Mouse (Mus musculus): ENCODE data around the gene Nxf7. TPM values are rescaled to one million over a fixed set of nuclear protein-coding genes. Genes with fewer than 3 reads are reported as not detected.
A peak's percentile ranks its signal among the peaks of the same experiment; 100 is the strongest.
"Not testable (repeated sequence)": the region's sequence is repeated elsewhere in the genome, so short reads cannot be mapped to it uniquely, and the experiment has no call there.

Nxf7 gene
- polyA plus RNA-seq, 1 experiment from 2014 or later: 0.24 TPM

GRCm38 (mm10) chrX:135564934-135565333 is 33.6 kb downstream of the Nxf7 start:
- DNase-seq (ENCODE audit: low spot score): peak; percentile 1
- ATAC-seq (ENCODE audit: low read depth); H3K36me3 ChIP-seq (ENCODE audit: control insufficient read depth, insufficient read depth, low read length); H3K4me2 ChIP-seq (ENCODE audit: low read depth, low read length); H3K9me3 ChIP-seq (ENCODE audit: control insufficient read depth, low read length); H3K4me1 ChIP-seq (ENCODE audit: control insufficient read depth, insufficient read depth, low read length); H3K9ac ChIP-seq (ENCODE audit: low read depth, low read length); H3K27ac ChIP-seq (replicated peaks; ENCODE audit: low read depth, low read length); H3K4me3 ChIP-seq (ENCODE audit: low read depth, low read length); H3K27me3 ChIP-seq (replicated peaks; ENCODE audit: control insufficient read depth, insufficient read depth, low read length): not testable (repeated sequence)
- 50% methylated on average over 4 of the region's 4 CpGs for WGBS

DNA sequence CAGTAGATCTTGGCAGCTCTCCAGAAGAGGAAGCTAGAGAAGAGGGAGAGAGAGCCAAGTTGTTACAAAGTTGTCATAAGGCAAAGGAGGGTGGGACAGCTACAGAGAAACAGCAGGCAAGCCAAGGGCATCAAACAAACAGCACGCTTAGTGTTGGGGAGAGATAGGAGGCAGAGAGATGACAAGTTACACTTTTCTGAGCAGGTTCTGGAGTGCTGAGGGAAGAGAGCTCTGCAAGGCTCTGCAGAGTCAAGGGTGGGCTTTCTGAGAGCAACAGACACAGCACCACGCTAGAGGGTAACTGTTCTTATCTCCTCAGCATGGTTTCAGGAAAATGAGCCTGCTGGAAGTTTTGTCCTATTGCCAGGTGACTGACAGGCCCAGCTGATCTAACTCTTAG is 35.7 kb downstream of the Nxf7 start:
- no peak overlapping the region for H3K9ac ChIP-seq (ENCODE audit: low read depth, low read length)
- H3K4me2 ChIP-seq (ENCODE audit: low read depth, low read length): no peak overlapping the region
- no peak overlapping the region for H3K27ac ChIP-seq (replicated peaks; ENCODE audit: low read depth, low read length)
- H3K4me3 ChIP-seq (ENCODE audit: low read depth, low read length): no peak overlapping the region
- H3K4me1 ChIP-seq (ENCODE audit: control insufficient read depth, insufficient read depth, low read length): no peaks in the 10 kb centered on the region
- 34% methylated on average over 2 of the region's 2 CpGs for WGBS
- H3K36me3 ChIP-seq (ENCODE audit: control insufficient read depth, insufficient read depth, low read length): no peaks in the 10 kb centered on the region
- no peaks in the 10 kb centered on the region for H3K9me3 ChIP-seq (ENCODE audit: control insufficient read depth, low read length)
- DNase-seq (ENCODE audit: low spot score) (no peak), ATAC-seq (ENCODE audit: low read depth) (no peak)
- no peaks in the 10 kb centered on the region for H3K27me3 ChIP-seq (replicated peaks; ENCODE audit: control insufficient read depth, insufficient read depth, low read length)

GRCm38 (mm10) chrX:135561693-135562092 is 36.9 kb downstream of the Nxf7 start:
- not testable (repeated sequence) for H3K27me3 ChIP-seq (replicated peaks; ENCODE audit: control insufficient read depth, insufficient read depth, low read length); H3K4me2 ChIP-seq (ENCODE audit: low read depth, low read length); H3K9ac ChIP-seq (ENCODE audit: low read depth, low read length); ATAC-seq (ENCODE audit: low read depth); DNase-seq (ENCODE audit: low spot score); H3K4me3 ChIP-seq (ENCODE audit: low read depth, low read length); H3K9me3 ChIP-seq (ENCODE audit: control insufficient read depth, low read length); H3K4me1 ChIP-seq (ENCODE audit: control insufficient read depth, insufficient read depth, low read length); H3K36me3 ChIP-seq (ENCODE audit: control insufficient read depth, insufficient read depth, low read length); H3K27ac ChIP-seq (replicated peaks; ENCODE audit: low read depth, low read length)
- 26% methylated on average over 2 of the region's 2 CpGs for WGBS

DNA sequence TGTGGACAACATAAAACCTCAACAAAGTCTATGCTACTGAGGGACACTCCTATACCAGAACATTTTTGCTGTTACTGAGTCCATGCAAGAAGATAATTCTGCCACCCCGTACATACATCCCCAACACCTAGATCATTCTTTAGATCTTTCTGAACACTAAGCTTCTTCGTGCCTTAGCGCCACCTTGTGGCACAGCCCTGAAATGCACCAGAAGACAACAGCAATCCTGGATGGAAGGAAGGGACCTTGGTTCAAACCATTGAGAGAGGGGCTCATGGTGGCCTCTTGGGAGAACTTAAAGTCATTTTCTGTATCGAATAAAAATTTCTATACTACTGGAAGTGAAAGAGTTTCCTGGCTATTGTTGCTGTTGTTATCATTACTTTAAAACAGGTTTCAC is 37.6 kb downstream of the Nxf7 start:
- H3K9me3 ChIP-seq (ENCODE audit: control insufficient read depth, low read length); H3K4me2 ChIP-seq (ENCODE audit: low read depth, low read length); ATAC-seq (ENCODE audit: low read depth); H3K4me3 ChIP-seq (ENCODE audit: low read depth, low read length); H3K27me3 ChIP-seq (replicated peaks; ENCODE audit: control insufficient read depth, insufficient read depth, low read length); H3K9ac ChIP-seq (ENCODE audit: low read depth, low read length); H3K4me1 ChIP-seq (ENCODE audit: control insufficient read depth, insufficient read depth, low read length); DNase-seq (ENCODE audit: low spot score); H3K27ac ChIP-seq (replicated peaks; ENCODE audit: low read depth, low read length); H3K36me3 ChIP-seq (ENCODE audit: control insufficient read depth, insufficient read depth, low read length): not testable (repeated sequence)
- 29% methylated on average over 4 of the region's 4 CpGs for WGBS

GRCm38 (mm10) chrX:135559665-135560064 is 38.9 kb downstream of the Nxf7 start:
- ATAC-seq (ENCODE audit: low read depth); H3K27me3 ChIP-seq (replicated peaks; ENCODE audit: control insufficient read depth, insufficient read depth, low read length); H3K9ac ChIP-seq (ENCODE audit: low read depth, low read length); H3K9me3 ChIP-seq (ENCODE audit: control insufficient read depth, low read length); H3K27ac ChIP-seq (replicated peaks; ENCODE audit: low read depth, low read length); H3K36me3 ChIP-seq (ENCODE audit: control insufficient read depth, insufficient read depth, low read length); H3K4me1 ChIP-seq (ENCODE audit: control insufficient read depth, insufficient read depth, low read length); H3K4me3 ChIP-seq (ENCODE audit: low read depth, low read length); DNase-seq (ENCODE audit: low spot score); H3K4me2 ChIP-seq (ENCODE audit: low read depth, low read length): not testable (repeated sequence)
- WGBS: 35% methylated on average over 8 of the region's 8 CpGs

Other genes starting within 250 kb of the Nxf7 start
- gene Gm5128, start 225.5 kb downstream of the Nxf7 start, polyA plus RNA-seq (2014; fragmentation: Nextera tagmentation; extraction: Ambion mirVana): 0.10 TPM in 1 of 2 replicates, not detected in the other
- gene Gm7903, start 164.9 kb downstream of the Nxf7 start, polyA plus RNA-seq (2014; fragmentation: Nextera tagmentation; extraction: Ambion mirVana): not detected in 2 replicates
- 0.19 TPM in 1 of 2 replicates, not detected in the other for gene AV320801, start 104.2 kb downstream of the Nxf7 start, polyA plus RNA-seq (2014; fragmentation: Nextera tagmentation; extraction: Ambion mirVana)
- 0.62 and 0.70 TPM in 2 replicates for gene Prame, start 28.9 kb upstream of the Nxf7 start, polyA plus RNA-seq (2014; fragmentation: Nextera tagmentation; extraction: Ambion mirVana)
- 0.14 TPM in 1 of 2 replicates, not detected in the other for gene Tcp11x2, start 95.0 kb upstream of the Nxf7 start, polyA plus RNA-seq (2014; fragmentation: Nextera tagmentation; extraction: Ambion mirVana)
- gene Tmsb15a, start 126.5 kb upstream of the Nxf7 start, polyA plus RNA-seq (2014; fragmentation: Nextera tagmentation; extraction: Ambion mirVana): 1.0 and 1.3 TPM in 2 replicates
- gene Armcx5, start 144.0 kb upstream of the Nxf7 start, polyA plus RNA-seq (2014; fragmentation: Nextera tagmentation; extraction: Ambion mirVana): 6.9 and 9.2 TPM in 2 replicates
- gene Gprasp1, start 144.0 kb upstream of the Nxf7 start, polyA plus RNA-seq (2014; fragmentation: Nextera tagmentation; extraction: Ambion mirVana): 56.4 and 59.2 TPM in 2 replicates
- gene Bhlhb9, start 198.8 kb upstream of the Nxf7 start, polyA plus RNA-seq (2014; fragmentation: Nextera tagmentation; extraction: Ambion mirVana): 48.6 and 59.2 TPM in 2 replicates
- 28.0 and 36.9 TPM in 2 replicates for gene Gprasp2, start 240.3 kb upstream of the Nxf7 start, polyA plus RNA-seq (2014; fragmentation: Nextera tagmentation; extraction: Ambion mirVana)

Data from embryonic facial prominence, embryonic 14.5 days (tissue).